Mouse (Mus musculus) embryonic facial prominence, embryonic 11.5 days (tissue): ENCODE measurements around the gene Wasf1. TPM values are rescaled to one million over a fixed set of nuclear protein-coding genes. Genes with fewer than 3 reads are reported as not detected.

Experiments
- ATAC-seq: fragments of 200-750 bp; cut with Nextera tagmentation; replicated peaks from 2 replicates; pipeline ENCODE4 v1.8.0; 2017; ENCODE audit warnings: low read depth; ENCODE audit not compliant: insufficient number of reproducible peaks, low FRiP score, low TSS enrichment
- DNase-seq: peaks from one replicate; pipeline ENCODE4 v3.0.0-alpha.2; 2015; ENCODE audit warnings: low spot score
- H3K27ac ChIP-seq: fragments of 300-500 bp; sonication (generic); replicated peaks from 2 replicates; pipeline ENCODE4 v1.5.1; 2014; ENCODE audit warnings: mild to moderate bottlenecking, low read depth, low read length, control low read depth
- H3K27me3 ChIP-seq: fragments of 300-500 bp; sonication (generic); 2 replicates; pipeline ENCODE4 v1.6.1; 2014; ENCODE audit warnings: mild to moderate bottlenecking, low read length, moderate library complexity, mixed read lengths; ENCODE audit not compliant: control insufficient read depth, insufficient read depth
- H3K36me3 ChIP-seq: fragments of 300-500 bp; sonication (generic); replicated peaks from 2 replicates; pipeline ENCODE4 v1.6.1; 2014; ENCODE audit warnings: low read depth, mild to moderate bottlenecking, low read length, moderate library complexity, mixed read lengths; ENCODE audit not compliant: control insufficient read depth, insufficient read depth
- H3K4me1 ChIP-seq: fragments of 300-500 bp; sonication (generic); 2 replicates; pipeline ENCODE4 v1.6.1; 2014; ENCODE audit warnings: low read length, mixed read lengths; ENCODE audit not compliant: control insufficient read depth, insufficient read depth
- H3K4me2 ChIP-seq: fragments of 300-500 bp; sonication (generic); 2 replicates; pipeline ENCODE4 v1.6.1; 2014; ENCODE audit warnings: low read depth, mild to moderate bottlenecking, control low read depth, low read length, moderate library complexity
- H3K4me3 ChIP-seq: fragments of 300-500 bp; sonication (generic); 2 replicates; pipeline ENCODE4 v1.5.1; 2014; ENCODE audit warnings: low read depth, low read length, control low read depth
- H3K9ac ChIP-seq: fragments of 300-500 bp; sonication (generic); replicated peaks from 2 replicates; pipeline ENCODE4 v1.6.1; 2014; ENCODE audit warnings: mild to moderate bottlenecking, control low read depth, low read length
- H3K9me3 ChIP-seq: fragments of 300-500 bp; sonication (generic); replicated peaks from 2 replicates; pipeline ENCODE4 v1.6.1; 2016; ENCODE audit warnings: mild to moderate bottlenecking, low read length, inconsistent platforms, mixed read lengths; ENCODE audit not compliant: control insufficient read depth
- WGBS: fragments of 180-500 bp; shearing (Covaris S2); extraction: QIAGEN DNeasy Blood & Tissue Kit; methylation state at CpG from one replicate; pipeline ENCODE4 v1.1.7; 2014; 5-methylcytosine and 5-hydroxymethylcytosine counted together
- polyA plus RNA-seq: library from polyadenylated mRNA; unstranded; fragments of >200 nt; fragmentation: Nextera tagmentation; extraction: Ambion mirVana; gene quantifications from 2 replicates; pipeline ENCODE4 v1.2.1, GENCODE M21; 2014

Wasf1 gene
- polyA plus RNA-seq, 1 experiment from 2014 or later, result 29.7 TPM

DNA sequence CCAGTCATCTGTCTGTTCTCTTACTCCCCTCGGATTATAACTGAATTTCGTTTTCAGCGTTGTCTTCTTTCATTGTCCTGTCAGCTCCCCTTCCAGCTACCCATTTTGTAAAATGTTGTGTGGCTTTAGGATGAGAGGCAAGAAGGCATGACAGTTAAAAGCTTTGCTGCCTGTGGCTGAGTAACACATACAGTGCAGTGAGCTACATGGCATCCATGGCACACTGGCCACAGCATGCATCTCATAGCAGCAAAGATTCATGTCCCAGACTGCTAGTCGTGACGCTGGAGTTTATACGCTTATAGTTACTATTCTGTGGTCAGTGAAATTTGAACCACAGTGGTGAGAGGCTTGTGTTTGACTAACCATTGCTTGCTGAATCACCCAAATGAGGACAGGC is 36.2 kb downstream of the Wasf1 start:
- no peak for DNase-seq
- H3K36me3 ChIP-seq, result no peaks in the 10 kb centered on the region
- H3K4me3 ChIP-seq, result no peak overlapping the region
- no peaks in the 10 kb centered on the region for H3K4me1 ChIP-seq
- 87% methylated on average over 6 of the region's 6 CpGs for WGBS
- H3K4me2 ChIP-seq, result no peak overlapping the region
- H3K27ac ChIP-seq, result no peak overlapping the region
- H3K9me3 ChIP-seq, result no peaks in the 10 kb centered on the region
- no peak overlapping the region for H3K9ac ChIP-seq
- ATAC-seq, result no peak
- H3K27me3 ChIP-seq, result no peaks in the 10 kb centered on the region

DNA sequence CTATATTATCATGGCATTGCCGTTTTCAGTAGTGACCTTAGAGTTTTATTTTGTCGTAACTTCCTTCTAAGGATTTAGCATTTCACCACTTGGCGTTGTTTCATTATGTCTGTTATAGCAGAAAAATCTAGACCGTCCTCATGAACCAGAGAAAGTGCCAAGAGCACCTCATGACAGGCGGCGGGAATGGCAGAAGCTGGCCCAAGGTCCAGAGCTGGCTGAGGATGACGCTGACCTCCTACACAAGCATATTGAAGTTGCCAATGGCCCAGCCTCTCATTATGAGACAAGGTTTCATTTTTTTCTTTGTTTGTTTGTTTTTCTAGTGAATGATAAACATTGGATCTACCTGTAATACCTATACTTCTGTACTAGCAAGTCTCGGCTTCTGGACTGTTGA is 49.7 kb downstream of the Wasf1 start:
- no peak for ATAC-seq
- Histone ChIP-seq H3K9ac (no peak overlapping the region), H3K27me3 (no peaks in the 10 kb centered on the region), H3K4me3 (no peak overlapping the region), H3K4me2 (no peak overlapping the region), H3K4me1 (no peaks in the 10 kb centered on the region), H3K9me3 (no peaks in the 10 kb centered on the region), H3K36me3 (peaks cover 2% of the 10 kb centered on the region), H3K27ac (no peak overlapping the region)
- DNase-seq, result no peak
- 94% methylated on average over 8 of the region's 8 CpGs for WGBS

DNA sequence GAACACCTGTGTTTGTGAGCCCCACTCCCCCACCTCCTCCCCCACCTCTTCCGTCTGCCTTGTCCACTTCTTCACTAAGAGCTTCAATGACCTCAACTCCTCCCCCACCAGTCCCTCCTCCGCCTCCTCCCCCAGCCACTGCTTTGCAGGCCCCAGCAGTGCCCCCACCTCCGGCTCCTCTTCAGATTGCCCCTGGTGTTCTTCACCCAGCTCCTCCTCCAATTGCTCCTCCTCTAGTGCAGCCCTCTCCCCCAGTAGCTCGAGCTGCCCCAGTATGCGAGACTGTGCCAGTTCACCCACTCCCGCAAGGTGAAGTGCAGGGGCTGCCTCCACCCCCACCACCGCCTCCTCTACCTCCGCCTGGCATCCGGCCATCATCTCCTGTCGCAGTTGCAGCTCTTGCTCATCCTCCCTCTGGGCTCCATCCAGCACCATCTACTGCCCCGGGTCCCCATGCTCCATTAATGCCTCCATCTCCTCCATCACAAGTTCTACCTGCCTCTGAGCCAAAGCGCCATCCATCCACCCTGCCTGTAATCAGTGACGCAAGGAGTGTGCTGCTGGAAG is 53.0 kb downstream of the Wasf1 start:
- Histone ChIP-seq H3K36me3 (peaks cover 2% of the 10 kb centered on the region), H3K27ac (no peak overlapping the region), H3K4me3 (no peak overlapping the region), H3K4me1 (no peaks in the 10 kb centered on the region), H3K9me3 (no peaks in the 10 kb centered on the region), H3K4me2 (no peak overlapping the region), H3K9ac (no peak overlapping the region), H3K27me3 (no peaks in the 10 kb centered on the region)
- DNase-seq (no peak), ATAC-seq (no peak)
- 89% methylated on average over 13 of the region's 13 CpGs for WGBS

DNA sequence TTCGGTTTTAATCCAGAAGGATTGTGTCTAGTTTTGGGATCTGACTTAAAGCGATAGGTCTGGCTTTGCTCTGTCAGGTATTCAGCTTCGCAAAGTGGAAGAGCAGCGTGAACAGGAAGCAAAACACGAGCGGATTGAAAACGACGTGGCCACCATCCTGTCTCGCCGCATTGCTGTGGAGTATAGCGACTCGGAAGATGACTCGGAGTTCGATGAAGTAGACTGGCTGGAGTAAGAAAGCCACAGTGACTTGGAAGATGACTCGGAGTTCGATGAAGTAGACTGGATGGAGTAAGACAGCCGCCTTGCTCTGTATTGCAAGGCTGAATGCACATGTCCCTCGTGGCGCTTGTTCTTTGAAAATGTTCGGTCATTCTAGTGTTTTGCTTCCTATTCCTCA is 54.3 kb downstream of the Wasf1 start:
- no peaks in the 10 kb centered on the region for H3K4me1 ChIP-seq
- H3K4me3 ChIP-seq, result no peak overlapping the region
- H3K9ac ChIP-seq, result no peak overlapping the region
- H3K4me2 ChIP-seq, result no peak overlapping the region
- DNase-seq, result no peak
- no peaks in the 10 kb centered on the region for H3K9me3 ChIP-seq
- H3K27ac ChIP-seq, result no peak overlapping the region
- ATAC-seq, result no peak
- WGBS, result 94% methylated on average over 20 of the region's 20 CpGs
- H3K27me3 ChIP-seq, result no peaks in the 10 kb centered on the region
- no peaks in the 10 kb centered on the region; the same call in 1 of the 2 replicates for H3K36me3 ChIP-seq

DNA sequence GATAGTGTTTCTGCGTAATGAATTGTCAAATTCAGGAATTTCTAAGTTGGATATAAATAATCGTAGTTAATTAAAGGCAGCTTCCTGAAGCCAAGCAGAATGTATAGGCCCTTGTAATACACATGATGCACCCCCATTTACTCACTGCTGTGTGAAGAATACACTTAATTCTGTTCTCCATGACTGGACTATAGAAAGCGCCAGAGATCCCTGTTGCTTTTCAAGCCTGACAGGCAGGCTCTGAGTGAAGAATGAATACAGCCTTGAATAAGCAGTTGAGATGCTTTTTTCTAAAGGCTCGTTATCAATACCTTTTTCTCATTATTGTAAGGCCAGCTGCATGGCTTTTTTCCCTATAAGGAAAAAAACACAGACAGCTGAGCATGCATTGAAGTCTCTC is 59.4 kb downstream of the Wasf1 start:
- H3K4me3 ChIP-seq, result no peak overlapping the region
- no peak overlapping the region for H3K9ac ChIP-seq
- H3K4me2 ChIP-seq, result no peak overlapping the region
- no peak overlapping the region for H3K27ac ChIP-seq
- WGBS, result 75% methylated on average over 4 of the region's 4 CpGs
- H3K4me1 ChIP-seq, result no peaks in the 10 kb centered on the region
- H3K27me3 ChIP-seq, result no peaks in the 10 kb centered on the region
- H3K36me3 ChIP-seq, result no peaks in the 10 kb centered on the region
- peak; percentile 9 for DNase-seq
- ATAC-seq, result no peak
- no peaks in the 10 kb centered on the region for H3K9me3 ChIP-seq

DNA sequence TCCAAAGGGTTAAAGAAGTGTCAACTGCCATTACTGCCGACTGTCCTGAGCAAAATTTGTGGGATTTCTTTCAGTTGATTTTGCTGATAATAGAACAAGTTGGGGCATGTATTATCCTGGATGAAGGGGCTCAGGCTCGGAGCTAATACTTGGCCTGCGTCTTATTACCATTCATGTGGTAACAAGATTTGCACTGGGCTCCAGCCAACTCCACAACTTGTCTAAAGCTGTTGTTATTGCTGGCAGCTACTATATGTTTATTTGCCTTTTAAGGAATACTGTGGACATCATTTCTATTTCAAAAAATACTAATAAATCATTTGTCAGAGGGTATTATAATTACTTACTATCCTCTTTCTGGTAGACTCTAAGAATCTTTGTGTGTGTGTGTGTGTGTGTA is 66.9 kb downstream of the Wasf1 start:
- no peaks in the 10 kb centered on the region for H3K4me1 ChIP-seq
- 81% methylated on average over 3 of the region's 3 CpGs for WGBS
- no peak overlapping the region for H3K4me3 ChIP-seq
- H3K36me3 ChIP-seq, result no peaks in the 10 kb centered on the region; the same call in 1 of the 2 replicates
- ATAC-seq (no peak), DNase-seq (no peak)
- H3K27me3 ChIP-seq, result no peaks in the 10 kb centered on the region
- no peak overlapping the region for H3K27ac ChIP-seq
- no peak overlapping the region for H3K4me2 ChIP-seq
- H3K9ac ChIP-seq, result no peak overlapping the region
- no peaks in the 10 kb centered on the region for H3K9me3 ChIP-seq

DNA sequence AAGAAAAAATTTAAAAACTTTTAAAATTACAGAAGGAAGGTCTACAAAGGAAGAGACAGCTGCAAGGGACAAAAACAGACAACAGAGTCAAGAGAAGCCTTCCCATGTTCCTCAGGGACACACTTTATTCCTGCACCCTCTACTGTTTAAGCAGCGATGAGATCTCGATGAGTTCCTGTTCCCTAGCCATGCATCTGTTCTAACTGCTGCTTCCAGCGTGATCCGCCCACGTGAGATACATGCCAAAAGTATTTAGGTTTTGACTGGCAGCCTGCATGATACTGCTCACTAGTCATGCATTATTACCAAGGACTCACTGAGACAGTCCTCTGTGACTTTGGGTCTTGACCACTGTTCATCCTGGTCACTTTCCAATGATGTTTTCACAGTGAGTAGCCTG is 72.9 kb downstream of the Wasf1 start:
- no peaks in the 10 kb centered on the region; the same call in 1 of the 2 replicates for H3K36me3 ChIP-seq
- DNase-seq, result no peak
- H3K4me3 ChIP-seq, result no peak overlapping the region
- H3K9me3 ChIP-seq, result no peaks in the 10 kb centered on the region
- no peak for ATAC-seq
- no peak overlapping the region for H3K27ac ChIP-seq
- no peaks in the 10 kb centered on the region for H3K4me1 ChIP-seq
- WGBS, result 94% methylated on average over 5 of the region's 5 CpGs
- H3K27me3 ChIP-seq, result no peaks in the 10 kb centered on the region
- no peak overlapping the region for H3K9ac ChIP-seq
- no peak overlapping the region for H3K4me2 ChIP-seq

DNA sequence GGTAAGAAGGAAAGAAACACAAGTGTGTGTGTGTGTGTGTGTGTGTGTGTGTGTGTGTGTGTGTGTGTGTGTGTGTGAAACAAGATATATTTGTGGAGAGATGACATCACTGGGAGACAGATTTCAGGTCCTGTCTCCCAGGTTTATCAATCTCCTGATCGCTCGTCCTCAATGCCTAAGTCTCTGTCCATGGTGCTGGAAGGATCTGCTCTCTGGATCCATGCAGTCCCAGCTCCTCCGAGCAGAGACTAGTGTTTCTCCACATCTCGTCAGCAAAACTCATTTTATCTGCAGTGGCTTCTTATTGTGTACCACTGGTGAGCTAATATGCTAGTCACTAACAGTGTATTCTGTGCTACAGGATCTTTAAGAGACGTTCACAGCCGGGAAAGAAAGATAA is 78.1 kb downstream of the Wasf1 start:
- Histone ChIP-seq H3K27ac (no peak overlapping the region), H3K4me3 (no peak overlapping the region), H3K9ac (no peak overlapping the region), H3K27me3 (no peaks in the 10 kb centered on the region), H3K4me2 (no peak overlapping the region), H3K4me1 (no peaks in the 10 kb centered on the region), H3K36me3 (no peaks in the 10 kb centered on the region), H3K9me3 (no peaks in the 10 kb centered on the region)
- 46% methylated on average over 6 of the region's 6 CpGs for WGBS
- ATAC-seq (no peak), DNase-seq (peak; percentile 79)
